Mouse (Mus musculus) myocyte (in vitro differentiated cells): Measurements from ENCODE around the gene Arl13b.

ENCODE experiments used
- MYOD1 ChIP-seq, 3 experiments: IDR thresholded peaks; one replicate each; pipeline ENCODE4 v1.6.1; 2011; ENCODE audit warnings: control low read depth in 2 of 3, low read depth in 2 of 3, mild to moderate bottlenecking in 2 of 3, moderate library complexity in 1 of 3; ENCODE audit not compliant: insufficient read length in 2 of 3, control insufficient read depth in 1 of 3
- POLR2A ChIP-seq: IDR thresholded peaks from one replicate; pipeline ENCODE4 v1.6.1; 2011; ENCODE audit warnings: low read depth, mild to moderate bottlenecking, control low read depth, moderate library complexity; ENCODE audit not compliant: insufficient read length
- POLR2AphosphoS2 ChIP-seq: IDR thresholded peaks from one replicate; pipeline ENCODE4 v1.6.1; 2011; ENCODE audit warnings: low read depth, control low read depth; ENCODE audit not compliant: insufficient read length
- TCF12 ChIP-seq: IDR thresholded peaks from one replicate; pipeline ENCODE4 v1.6.1; 2011; ENCODE audit warnings: mild to moderate bottlenecking, control low read depth; ENCODE audit not compliant: poor library complexity, insufficient read depth, severe bottlenecking

GRCm38 (mm10) chr16:62799839-62800238 is 47.0 kb downstream of the Arl13b start:
- TF ChIP-seq POLR2A (no peak), POLR2AphosphoS2 (no peak), TCF12 (no peak), MYOD1 (IDR thresholded peaks at IDR 0.05; ENCODE audit: control insufficient read depth in 1 of 3, insufficient read length in 2 of 3, low read depth in 2 of 3) (no peak)
